Mouse (Mus musculus): Measurements from ENCODE around the gene Hjurp.

DNA sequence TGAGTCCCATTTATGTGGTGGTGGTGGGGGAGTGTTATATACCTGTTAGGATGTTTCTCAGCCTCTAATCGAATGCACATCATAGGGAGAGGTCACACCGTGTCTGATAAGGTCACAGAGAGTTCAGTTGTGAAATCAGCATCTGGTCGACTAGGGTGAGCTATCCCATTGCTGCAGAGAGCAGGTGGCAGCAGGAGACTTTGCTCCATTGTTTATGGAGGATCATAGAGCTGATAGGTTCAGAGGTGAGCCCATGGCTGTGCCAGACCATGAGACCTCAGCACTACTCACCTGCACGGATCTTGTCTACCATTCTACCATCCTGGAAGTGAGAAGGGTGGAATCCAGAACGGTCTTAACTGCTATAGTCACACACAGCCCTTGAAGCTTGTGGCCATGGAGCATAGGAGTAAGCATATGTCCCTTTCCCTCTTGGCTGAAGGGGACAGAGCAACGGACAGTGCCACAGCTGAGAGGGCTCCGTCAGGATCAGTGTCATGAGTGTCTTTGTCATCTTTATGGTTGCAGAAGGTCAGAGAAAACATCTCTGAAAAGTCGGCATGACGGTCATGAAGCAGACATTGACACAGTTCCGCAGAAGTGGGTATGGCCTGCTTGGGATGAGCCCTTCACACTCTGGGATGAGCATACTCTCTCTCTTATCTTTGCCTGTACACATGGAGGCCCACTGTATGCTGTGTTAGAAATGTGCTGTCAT is 7.0 kb upstream of the Hjurp start:
- TF ChIP-seq CTCF (IDR thresholded peaks at IDR 0.05; ENCODE audit: low read depth, low read length) (no peak), POLR2A (IDR thresholded peaks at IDR 0.05; ENCODE audit: insufficient read depth, low read length) (no peak)

Measured in ES-Bruce4 (cell line).